Mouse (Mus musculus): ENCODE data around the gene Mob3b. TPM values are rescaled to one million over a fixed set of nuclear protein-coding genes. Genes with fewer than 3 reads are reported as not detected.
A peak's percentile ranks its signal among the peaks of the same experiment; 100 is the strongest.

The Mob3b gene
- total and polyA plus RNA-seq, 2 experiments, result 16.5 to 18.3 TPM

GRCm38 (mm10) chr4:35089321-35090316 is 67.7 kb downstream of the Mob3b start:
- Histone ChIP-seq H3K27me3 (ENCODE audit: control insufficient read depth, insufficient read depth, low read length) (no peaks in the 10 kb centered on the region), H3K4me1 (ENCODE audit: control insufficient read depth, insufficient read depth, low read length) (peaks cover 40% of the 10 kb centered on the region), H3K36me3 (ENCODE audit: control insufficient read depth, insufficient read depth, low read length) (no peaks in the 10 kb centered on the region), H3K9ac (ENCODE audit: low read depth, low read length) (peak overlapping the region; percentile 25; the same call in 1 of the 2 replicates), H3K4me3 (ENCODE audit: insufficient read depth, low read depth, low read length) (no peak overlapping the region), H3K79me2 (ENCODE audit: control insufficient read depth, insufficient read depth, low read length) (peaks cover 36% of the 10 kb centered on the region), H3K27ac (replicated peaks; ENCODE audit: insufficient read depth, low read depth, low read length) (peak overlapping the region; percentile 86)
- WGBS, result 48% methylated on average over 14 of the region's 14 CpGs
- TF ChIP-seq CTCF (IDR thresholded peaks at IDR 0.05; ENCODE audit: low read depth, low read length) (no peak), POLR2A (IDR thresholded peaks at IDR 0.05; ENCODE audit: extremely low read depth, insufficient read depth, low read length) (no peak)
- DNase-seq (ENCODE audit: extremely low read depth, low read depth, low spot score), result peak; percentile 97

- H3K27ac ChIP-seq (replicated peaks; ENCODE audit: insufficient read depth, low read depth, low read length), result peak overlapping the region; percentile 90
- WGBS, result 36% methylated on average over 7 of the region's 7 CpGs
- no peak for TF ChIP-seq CTCF (IDR thresholded peaks at IDR 0.05; ENCODE audit: low read depth, low read length)
- no peak for TF ChIP-seq POLR2A (IDR thresholded peaks at IDR 0.05; ENCODE audit: extremely low read depth, insufficient read depth, low read length)
- H3K36me3 ChIP-seq (ENCODE audit: control insufficient read depth, insufficient read depth, low read length), result 0 out of 2 replicates have a peak, but pooled peaks cover 3% of the 10 kb centered on the region
- H3K4me1 ChIP-seq (ENCODE audit: control insufficient read depth, insufficient read depth, low read length), result peaks cover 37% of the 10 kb centered on the region
- H3K79me2 ChIP-seq (ENCODE audit: control insufficient read depth, insufficient read depth, low read length), result peaks cover 49% of the 10 kb centered on the region
- peak overlapping the region; percentile 50; the same call in 1 of the 2 replicates for H3K9ac ChIP-seq (ENCODE audit: low read depth, low read length)
- no peaks in the 10 kb centered on the region for H3K27me3 ChIP-seq (ENCODE audit: control insufficient read depth, insufficient read depth, low read length)
- peak; percentile 73 for DNase-seq (ENCODE audit: extremely low read depth, low read depth, low spot score)
- no peak overlapping the region for H3K4me3 ChIP-seq (ENCODE audit: insufficient read depth, low read depth, low read length)
Observed at GRCm38 (mm10) chr4:35086067-35086700, 71.1 kb downstream of the Mob3b start.

GRCm38 (mm10) chr4:35084060-35084459 is 73.2 kb downstream of the Mob3b start:
- no peaks in the 10 kb centered on the region for H3K27me3 ChIP-seq (ENCODE audit: control insufficient read depth, insufficient read depth, low read length)
- TF ChIP-seq POLR2A (IDR thresholded peaks at IDR 0.05; ENCODE audit: extremely low read depth, insufficient read depth, low read length) (no peak), CTCF (IDR thresholded peaks at IDR 0.05; ENCODE audit: low read depth, low read length) (no peak)
- H3K27ac ChIP-seq (replicated peaks; ENCODE audit: insufficient read depth, low read depth, low read length), result peak overlapping the region; percentile 13
- peaks cover 60% of the 10 kb centered on the region for H3K79me2 ChIP-seq (ENCODE audit: control insufficient read depth, insufficient read depth, low read length)
- DNase-seq (ENCODE audit: extremely low read depth, low read depth, low spot score), result peak; percentile 51
- peaks cover 3% of the 10 kb centered on the region; the same call in 1 of the 2 replicates for H3K36me3 ChIP-seq (ENCODE audit: control insufficient read depth, insufficient read depth, low read length)
- no peak overlapping the region for H3K4me3 ChIP-seq (ENCODE audit: insufficient read depth, low read depth, low read length)
- no peak overlapping the region for H3K9ac ChIP-seq (ENCODE audit: low read depth, low read length)
- 62% methylated on average over 8 of the region's 8 CpGs for WGBS
- H3K4me1 ChIP-seq (ENCODE audit: control insufficient read depth, insufficient read depth, low read length), result peaks cover 22% of the 10 kb centered on the region

- Histone ChIP-seq H3K36me3 (ENCODE audit: control insufficient read depth, insufficient read depth, low read length) (peaks cover 3% of the 10 kb centered on the region; the same call in 1 of the 2 replicates), H3K27me3 (ENCODE audit: control insufficient read depth, insufficient read depth, low read length) (no peaks in the 10 kb centered on the region), H3K9ac (ENCODE audit: low read depth, low read length) (no peak overlapping the region), H3K4me1 (ENCODE audit: control insufficient read depth, insufficient read depth, low read length) (peaks cover 18% of the 10 kb centered on the region), H3K79me2 (ENCODE audit: control insufficient read depth, insufficient read depth, low read length) (peaks cover 56% of the 10 kb centered on the region), H3K4me3 (ENCODE audit: insufficient read depth, low read depth, low read length) (no peak overlapping the region), H3K27ac (replicated peaks; ENCODE audit: insufficient read depth, low read depth, low read length) (peak overlapping the region; percentile 51; the same call in 1 of the 2 replicates)
- WGBS, result 82% methylated on average over 10 of the region's 10 CpGs
- no peak for DNase-seq (ENCODE audit: extremely low read depth, low read depth, low spot score)
- no peak for TF ChIP-seq POLR2A (IDR thresholded peaks at IDR 0.05; ENCODE audit: extremely low read depth, insufficient read depth, low read length)
- TF ChIP-seq CTCF (IDR thresholded peaks at IDR 0.05; ENCODE audit: low read depth, low read length), result no peak
Observed at GRCm38 (mm10) chr4:35082476-35083114, 74.7 kb downstream of the Mob3b start.

GRCm38 (mm10) chr4:35080285-35080684 is 77.0 kb downstream of the Mob3b start:
- H3K4me1 ChIP-seq (ENCODE audit: control insufficient read depth, insufficient read depth, low read length), result peaks cover 11% of the 10 kb centered on the region
- no peaks in the 10 kb centered on the region for H3K27me3 ChIP-seq (ENCODE audit: control insufficient read depth, insufficient read depth, low read length)
- H3K9ac ChIP-seq (ENCODE audit: low read depth, low read length), result no peak overlapping the region
- peaks cover 45% of the 10 kb centered on the region for H3K79me2 ChIP-seq (ENCODE audit: control insufficient read depth, insufficient read depth, low read length)
- WGBS, result 81% methylated on average over 6 of the region's 6 CpGs
- TF ChIP-seq CTCF (IDR thresholded peaks at IDR 0.05; ENCODE audit: low read depth, low read length), result no peak
- TF ChIP-seq POLR2A (IDR thresholded peaks at IDR 0.05; ENCODE audit: extremely low read depth, insufficient read depth, low read length), result no peak
- no peak overlapping the region for H3K4me3 ChIP-seq (ENCODE audit: insufficient read depth, low read depth, low read length)
- no peak for DNase-seq (ENCODE audit: extremely low read depth, low read depth, low spot score)
- H3K36me3 ChIP-seq (ENCODE audit: control insufficient read depth, insufficient read depth, low read length), result peaks cover 3% of the 10 kb centered on the region; the same call in 1 of the 2 replicates
- H3K27ac ChIP-seq (replicated peaks; ENCODE audit: insufficient read depth, low read depth, low read length), result no peak overlapping the region

Data from liver, adult 2 months (tissue).